Mouse (Mus musculus): ENCODE data around the gene Rsc1a1. TPM values are rescaled to one million over a fixed set of nuclear protein-coding genes. Genes with fewer than 3 reads are reported as not detected.

Gene Rsc1a1
- total RNA-seq, 2 experiments from 2014 or later, result not detected

GRCm38 (mm10) chr4:141705331-141705730, 19.9 kb upstream of the Rsc1a1 start:
- peak in 1 of 2 experiments; percentile 16 for DNase-seq
- intact Hi-C loops (cut with DNase I), result no loop called here

- intact Hi-C loops (cut with DNase I), result loop anchor here (5.0 kb wide), 2 partner anchors 67 to 87 kb away; partner anchors contain the start of gene Tmem82
- DNase-seq, result no peak
These were observed 19.2 kb upstream of the Rsc1a1 start for GRCm38 (mm10) chr4:141704625-141705024.

- no peak for DNase-seq
- intact Hi-C loops (cut with DNase I), result no loop called here
These were observed 9.3 kb upstream of the Rsc1a1 start for GRCm38 (mm10) chr4:141694719-141695118.

GRCm38 (mm10) chr4:141688505-141688904, 3.1 kb upstream of the Rsc1a1 start:
- DNase-seq, result no peak
- intact Hi-C loops (cut with DNase I), result no loop called here

- intact Hi-C loops (cut with DNase I), result no loop called here
- DNase-seq, result no peak
These were observed 1.1 kb upstream of the Rsc1a1 start for GRCm38 (mm10) chr4:141686525-141686924.

- no peak for DNase-seq
- intact Hi-C loops (cut with DNase I), result no loop called here
These were observed 694 bp upstream of the Rsc1a1 start for GRCm38 (mm10) chr4:141686093-141686492.

- DNase-seq, result peak; percentile 49 to 55
- intact Hi-C loops (cut with DNase I), result no loop called here
These were observed 2.6 kb downstream of the Rsc1a1 start for GRCm38 (mm10) chr4:141682706-141683230.

- DNase-seq, result peak in 1 of 2 experiments; percentile 46
- intact Hi-C loops (cut with DNase I), result no loop called here
These were observed 3.6 kb downstream of the Rsc1a1 start for GRCm38 (mm10) chr4:141681767-141682166.

GRCm38 (mm10) chr4:141680892-141681291, 4.5 kb downstream of the Rsc1a1 start:
- DNase-seq, result no peak
- intact Hi-C loops (cut with DNase I), result no loop called here

- intact Hi-C loops (cut with DNase I), result no loop called here
- no peak for DNase-seq
These were observed 6.4 kb downstream of the Rsc1a1 start for GRCm38 (mm10) chr4:141679016-141679415.

- DNase-seq, result no peak
- intact Hi-C loops (cut with DNase I), result no loop called here
These were observed 8.9 kb downstream of the Rsc1a1 start for GRCm38 (mm10) chr4:141676462-141676979.

GRCm38 (mm10) chr4:141672325-141672724, 13.1 kb downstream of the Rsc1a1 start:
- intact Hi-C loops (cut with DNase I), result no loop called here
- no peak for DNase-seq

- intact Hi-C loops (cut with DNase I), result no loop called here
- no peak for DNase-seq
These were observed 14.0 kb downstream of the Rsc1a1 start for GRCm38 (mm10) chr4:141671389-141671788.

- intact Hi-C loops (cut with DNase I), result no loop called here
- no peak for DNase-seq
These were observed 15.3 kb downstream of the Rsc1a1 start for GRCm38 (mm10) chr4:141669898-141670712.

- no peak for DNase-seq
- intact Hi-C loops (cut with DNase I), result loop anchor here (2.0 kb wide), 1 partner anchor 56 kb away; no protein-coding TSS in a partner anchor
These were observed 20.6 kb downstream of the Rsc1a1 start, which contains the start of gene Plekhm2 for GRCm38 (mm10) chr4:141664799-141665198. Plekhm2 (minus strand) TSS chr4:141664899.

GRCm38 (mm10) chr4:141664011-141664745, 21.2 kb downstream of the Rsc1a1 start:
- intact Hi-C loops (cut with DNase I), result loop anchor here (2.0 kb wide), 1 partner anchor 57 kb away; no protein-coding TSS in a partner anchor
- DNase-seq, result peak; percentile 87

- peak; percentile 55 to 61 for DNase-seq
- intact Hi-C loops (cut with DNase I), result no loop called here
These were observed 22.1 kb downstream of the Rsc1a1 start for GRCm38 (mm10) chr4:141663122-141663931.

GRCm38 (mm10) chr4:141660884-141661283, 24.5 kb downstream of the Rsc1a1 start:
- DNase-seq, result no peak
- intact Hi-C loops (cut with DNase I), result no loop called here

GRCm38 (mm10) chr4:141659739-141660138, 25.7 kb downstream of the Rsc1a1 start:
- intact Hi-C loops (cut with DNase I), result no loop called here
- DNase-seq, result no peak
